Mouse (Mus musculus): ENCODE measurements around the gene Clba1.

Clba1 gene
- long read RNA-seq, experiment 1, transcript Clba1-201 (5 exons, 1,960 nt), result major isoform, 6 of 6 reads
- long read RNA-seq, experiment 1, partial matches to known transcripts, result 0 of 6 reads
- long read RNA-seq, experiment 1, other reads (novel, unspliced or antisense), result 0 of 6 reads
- long read RNA-seq, experiment 2, transcript Clba1-201 (5 exons, 1,960 nt), result major isoform, 19 of 19 reads
- long read RNA-seq, experiment 2, partial matches to known transcripts, result 0 of 19 reads
- long read RNA-seq, experiment 2, other reads (novel, unspliced or antisense), result 0 of 19 reads

GRCm38 (mm10) chr12:112808587-112809364, at the start of gene Clba1:
Clba1 (plus strand) TSS chr12:112808937.
- intact Hi-C loops (cut with DNase I), result no loop called here

GRCm38 (mm10) chr12:112759471-112759870, 49.3 kb upstream of the Clba1 start:
- intact Hi-C loops (cut with DNase I), result no loop called here

- intact Hi-C loops (cut with DNase I), result no loop called here
Measured at GRCm38 (mm10) chr12:112760154-112760926, 48.4 kb upstream of the Clba1 start, which contains the start of gene Pld4. Pld4 (plus strand) TSS chr12:112760655.

- intact Hi-C loops (cut with DNase I), result no loop called here
Measured at GRCm38 (mm10) chr12:112761411-112761810, 47.3 kb upstream of the Clba1 start.

GRCm38 (mm10) chr12:112762018-112762417, 46.7 kb upstream of the Clba1 start:
- intact Hi-C loops (cut with DNase I), result no loop called here

GRCm38 (mm10) chr12:112763176-112763575, 45.6 kb upstream of the Clba1 start:
- intact Hi-C loops (cut with DNase I), result no loop called here

- intact Hi-C loops (cut with DNase I), result no loop called here
Measured at GRCm38 (mm10) chr12:112764141-112764540, 44.6 kb upstream of the Clba1 start.

- intact Hi-C loops (cut with DNase I), result no loop called here
Measured at GRCm38 (mm10) chr12:112764991-112765390, 43.7 kb upstream of the Clba1 start.

GRCm38 (mm10) chr12:112766586-112766985, 42.2 kb upstream of the Clba1 start:
- intact Hi-C loops (cut with DNase I), result no loop called here

- intact Hi-C loops (cut with DNase I), result no loop called here
Measured at GRCm38 (mm10) chr12:112767036-112767890, 41.5 kb upstream of the Clba1 start.

- intact Hi-C loops (cut with DNase I), result no loop called here
Measured at GRCm38 (mm10) chr12:112768166-112768565, 40.6 kb upstream of the Clba1 start.

- intact Hi-C loops (cut with DNase I), result no loop called here
Measured at GRCm38 (mm10) chr12:112769031-112769430, 39.7 kb upstream of the Clba1 start.

GRCm38 (mm10) chr12:112769751-112770150, 39.0 kb upstream of the Clba1 start:
- intact Hi-C loops (cut with DNase I), result no loop called here

GRCm38 (mm10) chr12:112770396-112770795, 38.3 kb upstream of the Clba1 start:
- intact Hi-C loops (cut with DNase I), result no loop called here

GRCm38 (mm10) chr12:112772306-112772705, 36.4 kb upstream of the Clba1 start:
- intact Hi-C loops (cut with DNase I), result no loop called here

GRCm38 (mm10) chr12:112773366-112773765, 35.4 kb upstream of the Clba1 start:
- intact Hi-C loops (cut with DNase I), result no loop called here

GRCm38 (mm10) chr12:112774026-112774425, 34.7 kb upstream of the Clba1 start:
- intact Hi-C loops (cut with DNase I), result no loop called here

- intact Hi-C loops (cut with DNase I), result no loop called here
Measured at GRCm38 (mm10) chr12:112774481-112774880, 34.3 kb upstream of the Clba1 start.

- intact Hi-C loops (cut with DNase I), result no loop called here
Measured at GRCm38 (mm10) chr12:112791026-112791425, 17.7 kb upstream of the Clba1 start.

GRCm38 (mm10) chr12:112793601-112794355, 15.0 kb upstream of the Clba1 start:
- intact Hi-C loops (cut with DNase I), result no loop called here

Data from adrenal gland (tissue).